Mouse (Mus musculus) stomach, embryonic 16.5 days (tissue): Measurements from ENCODE around the gene Prpf6. TPM values are rescaled to one million over a fixed set of nuclear protein-coding genes. Genes with fewer than 3 reads are reported as not detected.

Experiments
- ATAC-seq: fragments of 200-750 bp; cut with Nextera tagmentation; 2 replicates; pipeline ENCODE4 v1.8.0; 2017; ENCODE audit warnings: moderate number of reproducible peaks, moderate TSS enrichment; ENCODE audit not compliant: insufficient read depth, low FRiP score
- H3K27ac ChIP-seq: fragments of 300-500 bp; sonication (generic); 2 replicates; pipeline ENCODE4 v1.5.1; 2014; ENCODE audit warnings: low read length
- H3K27me3 ChIP-seq: fragments of 300-500 bp; sonication (generic); 2 replicates; pipeline ENCODE4 v1.6.1; 2014; ENCODE audit warnings: low read length, control low read depth, mixed read lengths; ENCODE audit not compliant: control insufficient read depth, insufficient read depth
- H3K36me3 ChIP-seq: fragments of 300-500 bp; sonication (generic); 2 replicates; pipeline ENCODE4 v1.6.1; 2014; ENCODE audit warnings: low read length; ENCODE audit not compliant: control insufficient read depth, insufficient read depth
- H3K4me1 ChIP-seq: fragments of 300-500 bp; sonication (generic); 2 replicates; pipeline ENCODE4 v1.6.1; 2014; ENCODE audit warnings: low read length, control low read depth, mixed read lengths; ENCODE audit not compliant: control insufficient read depth, insufficient read depth
- H3K4me2 ChIP-seq: fragments of 300-500 bp; sonication (generic); 2 replicates; pipeline ENCODE4 v1.6.1; 2014; ENCODE audit warnings: low read depth, low read length, mixed read lengths
- H3K4me3 ChIP-seq: fragments of 300-500 bp; sonication (generic); replicated peaks from 2 replicates; pipeline ENCODE4 v1.5.1; 2014; ENCODE audit warnings: mild to moderate bottlenecking, low read length
- H3K9ac ChIP-seq: fragments of 300-500 bp; sonication (generic); 2 replicates; pipeline ENCODE4 v1.6.1; 2014; ENCODE audit warnings: low read length
- H3K9me3 ChIP-seq: fragments of 300-500 bp; sonication (generic); replicated peaks from 2 replicates; pipeline ENCODE4 v1.6.1; 2016; ENCODE audit warnings: low read length, control low read depth; ENCODE audit not compliant: control insufficient read depth
- whole genome bisulfite sequencing: fragments of 180-500 bp; shearing (Covaris S2); extraction: QIAGEN DNeasy Blood & Tissue Kit; methylation state at CpG from one replicate; pipeline ENCODE4 v1.1.7; 2014; 5-methylcytosine and 5-hydroxymethylcytosine counted together
- polyA plus RNA-seq: library from polyadenylated mRNA; unstranded; fragments of >200 nt; fragmentation: Nextera tagmentation; extraction: Ambion mirVana; gene quantifications from 2 replicates; pipeline ENCODE4 v1.2.1, GENCODE M21; 2015

The Prpf6 gene
- polyA plus RNA-seq, 1 experiment from 2014 or later, result 59.1 TPM

DNA sequence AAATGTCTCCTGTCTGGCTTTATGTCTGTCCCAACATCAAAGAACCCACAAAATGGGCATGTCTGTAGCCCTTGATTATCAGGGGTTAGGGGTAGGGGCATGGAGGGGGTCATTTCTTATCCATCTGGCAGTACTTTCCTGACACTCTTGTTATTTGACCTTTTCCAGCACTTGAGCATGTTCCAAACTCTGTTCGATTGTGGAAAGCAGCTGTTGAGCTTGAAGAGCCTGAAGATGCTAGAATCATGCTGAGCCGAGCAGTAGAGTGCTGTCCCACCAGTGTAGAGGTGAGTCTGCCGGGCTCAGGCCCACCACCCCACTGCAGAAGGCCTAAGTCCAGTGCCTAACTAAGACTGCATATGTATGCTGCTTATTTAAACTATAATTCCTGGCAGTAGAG lies 44.2 kb downstream of the Prpf6 start:
- H3K9ac ChIP-seq, result no peak overlapping the region
- no peaks in the 10 kb centered on the region for H3K4me1 ChIP-seq
- no peaks in the 10 kb centered on the region for H3K9me3 ChIP-seq
- H3K27ac ChIP-seq, result no peak overlapping the region
- no peaks in the 10 kb centered on the region for H3K27me3 ChIP-seq
- no peak overlapping the region for H3K4me3 ChIP-seq
- H3K4me2 ChIP-seq, result no peak overlapping the region
- H3K36me3 ChIP-seq, result peaks cover 32% of the 10 kb centered on the region
- ATAC-seq, result no peak
- WGBS, result 94% methylated on average over 3 of the region's 3 CpGs

DNA sequence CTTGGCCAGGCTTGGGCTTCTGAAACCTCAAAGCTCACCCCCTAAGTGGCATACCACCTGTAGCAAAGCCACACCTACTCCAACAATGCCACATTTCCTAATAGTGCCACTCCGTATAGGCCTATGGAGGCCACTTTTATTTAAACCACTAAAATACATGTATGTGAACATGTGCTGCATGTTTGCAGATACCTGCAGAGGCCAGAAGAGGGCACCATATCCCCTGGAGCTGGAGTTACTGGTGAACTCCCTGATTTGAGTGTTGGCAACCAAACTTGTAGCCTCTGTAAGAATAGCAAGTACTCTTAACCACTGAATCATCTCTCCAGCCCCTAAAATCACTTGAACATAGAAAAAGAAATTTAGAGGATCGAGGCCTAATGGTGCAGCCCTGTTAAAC lies 52.7 kb downstream of the Prpf6 start:
- Histone ChIP-seq H3K36me3 (peaks cover 10% of the 10 kb centered on the region; the same call in 1 of the 2 replicates), H3K9me3 (no peaks in the 10 kb centered on the region), H3K4me2 (no peak overlapping the region), H3K4me3 (no peak overlapping the region), H3K27ac (no peak overlapping the region), H3K27me3 (no peaks in the 10 kb centered on the region), H3K4me1 (no peaks in the 10 kb centered on the region), H3K9ac (no peak overlapping the region)
- no peak for ATAC-seq
- 96% methylated on average over 2 of the region's 2 CpGs for WGBS

DNA sequence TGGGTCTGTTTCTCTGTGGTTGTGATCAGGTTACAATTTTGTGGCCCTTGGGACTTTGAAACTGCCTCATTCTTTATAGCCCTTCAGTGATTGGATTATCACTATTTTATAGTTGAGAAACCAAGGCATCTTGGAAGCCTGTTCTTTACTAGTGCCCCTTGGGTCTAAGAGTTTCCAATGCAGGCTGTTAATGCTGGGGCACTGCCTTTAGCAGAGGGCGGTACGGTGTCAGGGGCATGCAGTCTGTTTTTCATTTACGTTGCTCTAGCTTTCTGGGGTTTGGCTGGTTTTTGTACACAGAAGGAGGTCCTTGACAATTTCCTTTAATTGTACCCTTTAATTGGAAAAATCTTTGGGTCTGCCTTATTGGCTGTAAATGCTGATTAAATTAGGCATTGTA lies 54.0 kb downstream of the Prpf6 start:
- H3K4me1 ChIP-seq, result no peaks in the 10 kb centered on the region
- H3K36me3 ChIP-seq, result peaks cover 11% of the 10 kb centered on the region; the same call in 1 of the 2 replicates
- ATAC-seq, result no peak
- 95% methylated on average over 3 of the region's 3 CpGs for WGBS
- H3K9me3 ChIP-seq, result no peaks in the 10 kb centered on the region
- no peaks in the 10 kb centered on the region for H3K27me3 ChIP-seq
- no peak overlapping the region for H3K4me3 ChIP-seq
- H3K27ac ChIP-seq, result no peak overlapping the region
- no peak overlapping the region for H3K4me2 ChIP-seq
- H3K9ac ChIP-seq, result no peak overlapping the region

DNA sequence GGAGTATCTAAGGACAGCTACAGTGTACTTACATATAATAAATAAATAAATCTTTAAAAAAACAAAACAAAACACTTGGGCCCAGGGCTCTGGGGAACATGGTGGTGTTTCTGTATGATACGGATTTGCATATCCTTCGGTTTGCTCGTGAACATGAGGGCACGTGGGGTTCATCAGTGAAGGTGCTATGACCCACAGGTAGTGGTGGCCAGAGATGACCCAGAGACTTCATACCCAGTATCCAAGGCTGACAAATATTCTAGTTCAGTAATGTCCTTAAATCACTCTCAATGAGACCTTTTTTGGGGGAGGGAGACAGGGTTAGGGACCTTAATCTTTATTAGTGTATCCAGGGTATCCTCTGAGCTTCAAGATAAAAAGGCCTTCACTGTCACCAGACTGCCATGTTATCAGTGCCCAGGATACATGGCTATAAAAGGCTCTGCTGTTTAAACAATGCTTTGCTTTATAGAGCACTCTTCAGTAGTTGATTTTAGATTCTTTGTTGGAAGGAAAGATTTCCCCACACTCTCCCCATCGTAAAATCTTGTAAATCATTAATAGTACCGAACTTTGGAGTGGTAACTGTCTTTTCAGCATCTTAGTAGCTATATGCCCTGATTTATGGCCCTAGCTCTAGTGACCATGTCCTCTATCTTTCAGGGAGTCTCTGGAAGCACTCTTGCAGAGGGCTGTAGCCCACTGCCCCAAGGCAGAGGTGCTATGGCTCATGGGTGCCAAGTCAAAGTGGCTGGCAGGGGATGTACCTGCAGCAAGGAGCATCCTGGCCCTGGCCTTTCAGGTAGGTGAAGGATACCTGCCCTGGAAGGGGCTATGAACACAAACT lies 55.2 kb downstream of the Prpf6 start:
- H3K4me2 ChIP-seq, result no peak overlapping the region
- no peak for ATAC-seq
- H3K4me3 ChIP-seq, result no peak overlapping the region
- no peaks in the 10 kb centered on the region for H3K27me3 ChIP-seq
- no peak overlapping the region for H3K27ac ChIP-seq
- WGBS, result 82% methylated on average over 6 of the region's 6 CpGs
- peaks cover 15% of the 10 kb centered on the region; the same call in 1 of the 2 replicates for H3K36me3 ChIP-seq
- no peaks in the 10 kb centered on the region for H3K9me3 ChIP-seq
- no peaks in the 10 kb centered on the region for H3K4me1 ChIP-seq
- no peak overlapping the region for H3K9ac ChIP-seq

DNA sequence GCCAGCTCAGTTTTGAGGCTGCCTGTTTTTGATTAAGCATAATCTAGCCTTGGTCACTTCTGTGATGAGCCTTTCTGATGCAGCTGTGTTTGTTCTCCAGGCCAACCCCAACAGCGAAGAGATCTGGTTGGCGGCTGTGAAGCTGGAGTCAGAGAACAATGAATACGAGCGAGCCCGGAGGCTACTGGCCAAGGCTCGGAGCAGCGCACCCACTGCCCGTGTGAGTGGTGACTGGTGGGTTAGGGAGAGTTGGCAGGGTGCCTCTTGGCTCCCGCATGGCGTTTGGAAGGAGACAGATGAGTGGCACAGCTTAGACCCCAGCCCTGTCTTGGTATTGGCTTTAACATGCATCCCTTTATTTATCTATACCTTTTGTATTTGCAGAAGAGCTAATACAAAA lies 57.3 kb downstream of the Prpf6 start:
- Histone ChIP-seq H3K4me3 (no peak overlapping the region), H3K4me1 (no peaks in the 10 kb centered on the region), H3K27me3 (no peaks in the 10 kb centered on the region), H3K4me2 (no peak overlapping the region), H3K36me3 (peaks cover 13% of the 10 kb centered on the region; the same call in 1 of the 2 replicates), H3K9ac (no peak overlapping the region), H3K9me3 (no peaks in the 10 kb centered on the region), H3K27ac (no peak overlapping the region)
- WGBS, result 91% methylated on average over 10 of the region's 10 CpGs
- ATAC-seq, result no peak

DNA sequence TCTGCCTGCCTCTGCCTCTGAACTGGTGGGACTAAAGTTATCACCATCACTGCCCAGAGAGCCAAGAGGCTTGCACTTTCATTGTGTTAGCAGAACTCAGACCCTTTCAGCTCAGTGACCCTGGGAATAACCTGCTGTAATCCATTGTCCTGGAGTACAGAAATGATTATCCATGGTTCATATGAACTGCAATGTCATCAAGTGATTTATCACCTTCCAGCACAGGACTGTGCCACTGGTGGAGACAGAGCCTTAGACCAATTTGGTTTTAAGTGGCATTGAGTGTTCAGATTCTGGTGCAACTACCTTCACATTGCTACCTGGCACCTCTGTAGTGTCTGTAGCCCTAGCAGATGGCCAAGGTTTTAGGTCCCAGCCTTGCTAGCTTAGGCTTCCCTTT lies 61.4 kb downstream of the Prpf6 start:
- 0 out of 2 replicates have a peak, but pooled peaks have one; percentile 15 for ATAC-seq
- H3K27ac ChIP-seq, result no peak overlapping the region

DNA sequence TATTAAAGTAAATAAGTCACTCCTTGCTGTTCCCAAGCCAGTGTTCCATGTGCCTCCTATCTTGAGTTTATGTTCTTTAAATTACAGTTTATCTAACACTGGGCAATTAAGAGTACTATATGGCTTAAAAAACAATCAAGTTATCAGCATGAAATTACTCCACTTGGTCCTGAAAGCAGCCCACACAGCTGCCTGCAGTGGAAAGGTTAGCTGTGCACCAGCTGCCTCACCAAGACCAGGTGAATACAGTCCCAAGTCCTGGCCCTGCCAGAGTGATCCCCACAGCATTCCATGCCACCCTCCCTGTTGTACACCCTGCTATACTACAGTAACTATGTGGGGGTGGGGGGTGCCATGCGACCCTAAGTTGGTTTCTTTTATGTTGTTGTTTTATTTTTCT lies 61.9 kb downstream of the Prpf6 start:
- Histone ChIP-seq H3K36me3 (peaks cover 24% of the 10 kb centered on the region), H3K27me3 (no peaks in the 10 kb centered on the region), H3K4me2 (no peak overlapping the region), H3K4me1 (no peaks in the 10 kb centered on the region), H3K4me3 (no peak overlapping the region), H3K9ac (no peak overlapping the region), H3K9me3 (no peaks in the 10 kb centered on the region), H3K27ac (no peak overlapping the region)
- 89% methylated on average over 1 of the region's 1 CpGs for WGBS
- peak; percentile 25; the same call in 1 of the 2 replicates for ATAC-seq

More for the DNA sequence above, 61.4 kb downstream of the Prpf6 start:
- Histone ChIP-seq H3K9ac (no peak overlapping the region), H3K4me1 (no peaks in the 10 kb centered on the region), H3K4me3 (no peak overlapping the region), H3K27me3 (no peaks in the 10 kb centered on the region), H3K36me3 (peaks cover 24% of the 10 kb centered on the region), H3K9me3 (no peaks in the 10 kb centered on the region), H3K4me2 (no peak overlapping the region)

DNA sequence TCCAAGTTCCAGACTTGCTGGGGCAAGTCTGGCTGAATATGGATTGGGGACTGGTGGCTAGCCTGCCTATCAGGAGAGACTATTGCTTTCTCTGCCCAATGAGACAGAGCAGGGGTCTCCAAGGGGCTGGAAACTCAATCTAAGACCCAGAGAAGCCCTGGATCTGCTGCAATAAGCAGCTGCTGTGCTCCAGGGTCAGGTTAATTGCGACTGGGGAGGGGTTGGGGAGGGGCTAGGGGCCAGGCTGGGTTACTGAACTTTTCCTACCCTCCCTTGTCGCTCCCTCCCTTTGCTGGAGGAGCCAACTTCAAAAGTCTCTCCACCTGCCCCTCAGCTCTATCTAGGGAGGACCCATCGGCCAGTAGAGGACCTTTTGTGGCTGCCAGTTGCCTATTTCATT lies 65.1 kb downstream of the Prpf6 start, which contains the start of gene Gm29797:
Gene Gm29797, plus strand, starts transcription at position 301 of the 400 bp plus-strand sequence.
- Histone ChIP-seq H3K36me3 (peaks cover 13% of the 10 kb centered on the region), H3K27me3 (no peaks in the 10 kb centered on the region), H3K9me3 (no peaks in the 10 kb centered on the region), H3K4me2 (no peak within 1 kb of the TSS), H3K9ac (no peak within 1 kb of the TSS), H3K4me1 (no peaks in the 10 kb centered on the region), H3K27ac (no peak within 1 kb of the TSS), H3K4me3 (no peak within 1 kb of the TSS)
- ATAC-seq, result no peak
- 68% methylated on average over 3 of the region's 3 CpGs for WGBS

DNA sequence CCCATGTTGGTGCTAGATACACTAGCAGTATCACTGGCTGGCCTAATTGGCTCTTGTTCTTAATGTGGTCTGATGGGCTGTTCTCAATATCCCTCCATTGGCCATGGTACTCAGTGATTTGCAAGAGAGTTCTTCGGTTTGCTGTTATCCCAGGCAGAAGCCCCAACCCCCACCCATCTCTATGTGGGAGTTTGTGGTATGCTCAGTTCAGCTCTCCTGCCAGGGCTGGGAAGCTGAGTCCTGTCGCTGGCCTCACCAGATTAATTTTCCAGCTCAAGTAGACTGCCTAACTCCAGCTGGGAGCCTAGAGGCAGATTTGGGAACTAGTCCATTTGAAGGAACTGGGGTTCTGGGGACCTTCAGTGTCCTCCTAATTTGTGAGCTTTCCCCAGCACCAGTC lies 65.8 kb downstream of the Prpf6 start:
- peaks cover 13% of the 10 kb centered on the region for H3K36me3 ChIP-seq
- no peaks in the 10 kb centered on the region for H3K27me3 ChIP-seq
- ATAC-seq, result no peak
- H3K27ac ChIP-seq, result no peak overlapping the region
- H3K9me3 ChIP-seq, result no peaks in the 10 kb centered on the region
- no peak overlapping the region for H3K4me3 ChIP-seq
- no peak overlapping the region for H3K9ac ChIP-seq
- no peak overlapping the region for H3K4me2 ChIP-seq
- WGBS, result 59% methylated on average over 2 of the region's 2 CpGs
- no peaks in the 10 kb centered on the region for H3K4me1 ChIP-seq
